Mouse (Mus musculus) naive thymus-derived CD4-positive, alpha-beta T cell, adult 2 months (primary cell): ENCODE results near the gene Neurl3.

Source experiments
- DNase-seq: peaks from one replicate; pipeline ENCODE4 v3.0.0-alpha.2; 2011; ENCODE audit warnings: low read depth

The Neurl3 gene

GRCm38 (mm10) chr1:36258631-36259030 is 15.8 kb downstream of the Neurl3 start:
- no peak for DNase-seq

DNA sequence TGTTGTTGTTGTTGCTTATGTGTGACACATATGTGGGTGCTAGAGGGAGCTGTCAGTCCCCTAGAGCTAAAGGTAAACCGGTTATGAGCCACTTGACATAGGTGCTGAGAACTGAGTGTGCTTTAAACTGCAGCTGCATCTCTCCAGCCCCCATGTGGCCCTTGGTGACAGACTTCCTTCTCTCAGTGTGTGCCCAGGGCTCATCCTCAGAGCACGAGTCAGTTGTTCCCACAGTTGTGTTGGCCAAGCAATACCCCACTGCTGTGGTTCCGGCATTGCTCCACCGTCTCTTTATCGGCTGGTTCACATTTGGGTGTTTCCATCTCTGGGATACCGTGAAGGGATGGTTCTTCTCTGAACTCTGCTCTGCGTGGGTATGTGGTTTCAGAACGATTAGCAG is 17.2 kb downstream of the Neurl3 start:
- no peak for DNase-seq

GRCm38 (mm10) chr1:36255871-36256640 is 18.4 kb downstream of the Neurl3 start:
- DNase-seq: no peak

DNA sequence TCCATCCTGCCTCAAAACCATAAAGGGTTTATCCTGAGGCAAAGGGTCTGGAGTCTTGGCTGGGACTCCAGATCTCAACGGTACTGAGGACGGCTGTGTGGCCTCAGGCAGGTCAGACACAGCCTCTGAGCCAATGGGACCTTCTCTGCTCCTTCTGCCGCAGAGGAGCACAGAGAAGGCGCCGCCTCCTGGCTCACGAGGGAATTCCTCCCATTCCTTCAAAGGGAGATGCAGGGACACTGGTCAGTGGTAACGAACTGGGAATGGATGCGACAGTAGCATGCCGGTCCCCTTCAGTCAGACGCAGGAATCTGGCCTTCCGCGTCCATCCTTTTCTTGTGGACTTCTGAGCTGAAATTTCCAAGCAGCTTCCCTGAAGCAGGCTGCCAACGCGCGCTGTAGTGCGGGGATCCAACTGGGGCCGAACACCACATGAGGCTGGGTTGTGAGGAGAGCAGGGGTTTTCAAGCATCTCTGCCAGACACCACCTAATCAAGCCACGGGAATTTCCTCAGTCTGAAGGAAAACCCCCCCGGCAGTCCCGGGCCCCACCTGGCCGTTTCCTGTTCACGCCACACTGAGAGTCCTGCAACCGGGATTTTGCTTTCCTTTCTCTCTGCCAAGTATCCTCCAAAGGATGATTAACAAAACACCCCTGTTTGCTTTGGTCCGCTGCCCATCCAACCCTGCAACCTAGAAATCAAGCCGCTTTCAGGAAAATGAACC is 19.7 kb downstream of the Neurl3 start:
- DNase-seq: no peak

DNA sequence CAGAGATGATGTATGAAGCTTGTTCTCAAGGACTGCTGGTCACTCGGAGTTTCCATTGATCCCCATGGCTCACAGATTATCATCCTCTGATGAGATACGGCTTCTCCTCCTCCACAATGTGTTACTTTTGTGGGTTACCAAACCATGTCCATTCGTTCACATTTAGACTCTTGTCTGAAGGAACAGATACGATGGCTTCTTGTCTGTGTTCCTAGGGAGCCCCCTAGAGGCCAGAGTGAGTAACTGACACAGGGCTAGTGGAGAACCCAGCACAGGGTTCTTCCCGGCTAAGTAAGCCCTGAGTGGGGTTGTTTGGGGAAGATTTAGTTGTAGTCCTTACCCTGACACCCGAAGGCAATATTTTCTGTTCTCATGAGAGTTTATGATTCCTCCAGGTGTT is 21.7 kb downstream of the Neurl3 start:
- DNase-seq: peak; percentile 90

DNA sequence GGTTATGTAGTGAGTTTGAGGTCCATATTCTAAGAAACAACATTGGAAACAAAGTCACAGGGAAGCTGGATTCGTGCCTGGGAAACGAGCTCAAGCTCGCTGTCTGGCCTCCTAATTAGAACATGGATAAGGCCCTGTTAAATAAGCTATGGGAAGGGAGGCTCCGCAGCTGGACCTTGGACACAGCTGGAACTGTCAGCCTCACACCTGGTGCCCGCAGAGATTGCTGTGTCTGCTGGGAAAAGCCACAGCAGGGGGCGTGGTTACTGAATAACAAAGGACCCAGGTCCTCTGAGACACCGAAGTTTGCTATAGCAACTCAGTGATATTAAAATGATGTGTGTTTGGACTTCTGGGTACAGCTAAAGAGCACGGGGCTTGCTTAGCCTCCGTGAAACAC is 23.1 kb downstream of the Neurl3 start:
- DNase-seq: no peak

GRCm38 (mm10) chr1:36246688-36247087 is 27.8 kb downstream of the Neurl3 start:
- no peak for DNase-seq

DNA sequence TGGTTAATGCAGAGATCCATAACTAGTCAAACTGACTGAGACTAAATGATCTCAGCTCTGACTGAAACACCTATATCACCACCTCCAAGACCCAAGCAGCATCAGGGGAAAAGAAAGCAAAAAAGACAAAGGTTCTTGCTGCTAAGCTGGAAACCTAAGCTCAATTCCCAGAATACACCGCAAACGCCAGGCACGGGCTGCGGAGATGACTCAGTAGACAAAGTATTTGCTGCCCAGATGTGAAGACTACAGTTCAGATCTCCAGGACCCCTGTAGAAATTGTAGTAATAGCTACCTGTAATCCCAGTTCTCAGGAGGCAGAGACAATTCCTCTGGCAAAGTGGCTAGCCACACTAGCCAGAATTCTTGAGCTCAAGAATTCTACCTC is 29.7 kb downstream of the Neurl3 start:
- no peak for DNase-seq

DNA sequence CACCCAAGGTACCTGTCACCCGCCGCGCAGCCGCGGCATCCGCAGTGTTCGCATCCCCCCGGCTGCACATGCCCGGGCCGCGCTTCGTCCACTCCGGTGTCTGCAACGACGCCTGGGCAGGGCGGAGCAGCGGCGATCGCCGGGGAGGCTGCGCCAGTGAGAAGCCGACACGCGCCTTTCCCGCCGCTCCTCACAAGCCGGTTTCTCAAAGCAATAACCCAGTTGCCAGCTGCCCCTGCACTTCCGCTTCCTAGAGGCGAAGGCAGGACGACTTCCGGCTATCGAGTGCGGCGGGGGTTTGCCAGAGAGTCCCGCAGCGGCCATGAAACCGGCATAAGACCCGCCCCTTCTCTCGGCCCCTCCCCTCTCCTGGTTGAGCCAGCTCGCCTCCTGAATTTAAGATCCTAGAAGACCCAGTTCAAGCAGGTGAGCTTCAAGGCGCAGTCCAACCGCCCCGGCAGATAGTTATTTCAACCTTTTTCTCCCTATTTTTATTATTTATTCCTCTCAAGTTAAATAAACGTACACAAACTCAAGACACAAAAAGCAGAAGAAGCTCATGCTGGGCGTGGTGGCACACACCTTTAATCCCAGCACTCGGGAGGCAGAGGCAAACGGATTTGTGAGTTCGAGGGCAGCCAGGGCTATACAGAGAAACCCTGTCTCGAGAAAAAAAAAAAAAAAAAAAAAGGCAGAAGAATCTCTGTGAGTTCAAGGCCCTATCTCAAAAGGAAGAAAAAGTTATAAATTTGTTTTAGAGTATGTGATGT is 30.2 kb downstream of the Neurl3 start, which contains the start of gene Uggt1:
Gene Uggt1 (minus strand): TSS at position 663 of the 770 bp plus-strand sequence.
- DNase-seq: peak; percentile 86

DNA sequence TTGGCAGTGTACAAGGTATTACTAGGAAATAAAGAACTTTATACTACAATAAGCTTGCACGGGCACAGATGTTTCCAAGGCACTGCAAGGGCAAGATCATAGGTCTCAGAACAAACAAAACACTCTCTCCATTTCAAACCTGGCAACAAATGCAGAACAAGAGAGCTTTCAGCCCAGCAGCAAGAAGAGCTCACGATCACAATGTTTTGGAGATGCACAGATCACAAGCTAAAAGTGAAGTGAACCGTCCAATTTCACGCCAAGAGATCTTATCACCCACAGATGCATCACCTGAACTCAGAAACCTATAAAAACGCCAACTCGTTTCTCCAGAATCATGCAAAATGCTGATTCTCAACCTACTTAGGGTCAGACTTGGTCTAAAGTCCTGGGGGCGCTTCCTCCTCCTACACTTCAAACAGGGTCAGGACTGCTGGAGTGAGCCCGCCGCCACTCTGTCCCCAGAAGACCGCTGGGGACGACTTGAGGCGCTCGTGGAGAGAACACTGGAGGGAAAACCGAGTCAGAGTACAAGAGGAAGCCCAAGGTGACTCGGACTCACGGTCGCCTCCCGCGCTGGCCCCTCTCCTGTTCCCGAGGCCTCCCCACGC is 30.9 kb downstream of the Neurl3 start:
- peak; percentile 39 for DNase-seq

DNA sequence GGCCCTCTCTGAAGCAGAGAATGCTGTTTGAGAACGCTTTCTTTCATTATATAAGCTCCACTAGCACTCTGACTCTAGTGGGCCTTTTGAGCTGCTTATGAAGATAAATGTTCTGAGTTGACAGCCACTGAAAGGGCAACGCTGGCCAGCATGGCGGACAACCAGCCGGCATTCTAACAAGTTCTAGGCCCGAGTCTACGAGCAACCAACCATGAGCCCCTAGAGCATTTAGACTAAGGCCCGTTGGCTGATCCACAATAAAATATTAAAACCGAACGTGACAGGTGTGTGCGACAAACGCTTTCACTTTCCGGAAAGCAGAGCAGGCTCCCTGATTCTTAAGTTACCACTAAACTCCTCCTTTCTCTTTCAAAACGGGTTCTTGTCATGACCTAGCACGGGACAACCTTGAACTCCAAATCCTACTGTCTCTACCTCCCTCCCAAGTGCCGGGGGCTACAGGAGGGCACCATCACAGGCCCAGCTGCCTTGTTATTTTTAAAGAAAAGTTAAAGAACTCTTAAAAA is 32.5 kb downstream of the Neurl3 start:
- peak; percentile 50 for DNase-seq

GRCm38 (mm10) chr1:36240176-36240575 is 34.3 kb downstream of the Neurl3 start:
- DNase-seq: no peak

DNA sequence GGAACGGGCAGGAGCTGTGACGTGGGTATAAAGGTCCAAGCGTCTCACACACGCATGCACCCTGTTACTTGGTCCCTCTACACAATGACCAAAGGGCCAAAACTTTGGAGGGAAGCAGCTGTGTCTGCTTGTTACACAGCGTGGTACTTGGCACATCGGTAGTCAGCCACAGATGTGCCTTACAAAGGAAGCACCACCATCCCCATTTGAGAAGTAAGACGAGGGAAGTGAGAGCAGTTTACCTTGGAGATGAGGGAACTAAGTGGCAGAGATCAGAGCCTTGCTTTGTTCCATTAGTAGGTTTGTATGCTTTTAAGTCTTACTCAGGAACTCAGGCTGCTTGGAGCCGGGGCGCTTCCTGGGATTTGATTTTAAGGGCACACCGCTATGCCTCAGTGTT is 35.1 kb downstream of the Neurl3 start:
- no peak for DNase-seq

DNA sequence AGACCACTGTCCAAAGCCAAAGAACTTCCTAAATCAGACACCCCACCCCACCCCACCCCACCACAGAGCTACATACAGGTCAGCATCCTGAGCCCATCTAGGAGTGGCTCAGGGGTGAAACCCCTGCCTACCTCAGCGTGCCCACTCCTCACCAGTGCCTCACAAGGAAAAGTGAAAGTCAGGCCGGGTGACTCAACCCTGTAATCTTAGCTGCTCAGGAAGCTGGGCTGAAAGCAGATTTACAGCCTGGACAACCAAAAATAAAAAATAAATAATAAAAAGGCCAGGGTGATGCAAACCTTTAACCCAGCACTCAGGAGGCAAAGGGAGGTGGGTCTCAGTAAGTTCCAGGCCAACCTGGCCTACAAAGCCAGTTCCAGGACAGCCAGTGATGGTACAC is 38.6 kb downstream of the Neurl3 start:
- DNase-seq: no peak

DNA sequence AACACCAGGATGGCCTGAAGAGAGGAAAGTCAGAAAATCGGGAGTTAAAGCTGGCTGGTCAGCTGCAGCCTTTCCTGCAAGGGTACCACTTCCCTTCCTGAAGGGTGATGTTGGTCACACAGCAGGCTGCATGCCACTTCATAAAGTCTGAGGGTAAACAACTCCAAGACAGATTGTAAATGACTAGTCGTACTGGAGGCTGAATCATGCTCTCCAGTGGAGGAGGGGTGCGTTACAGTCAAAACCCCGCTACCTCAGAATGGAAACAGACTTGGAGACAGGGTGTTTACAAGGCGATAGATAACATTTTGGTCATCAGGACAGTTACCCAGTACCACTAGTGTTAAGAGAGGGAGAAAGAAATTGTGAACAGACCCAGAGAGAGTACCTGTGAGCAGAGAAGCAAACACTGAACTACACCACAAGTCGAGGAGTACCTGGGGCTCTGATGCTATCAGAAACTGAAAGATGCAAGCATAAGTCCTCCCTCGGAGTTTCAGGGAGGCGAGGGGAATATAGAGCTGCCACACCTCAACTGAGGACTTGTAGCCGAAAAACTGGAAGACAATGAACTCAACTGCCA is 39.3 kb downstream of the Neurl3 start:
- DNase-seq: no peak

DNA sequence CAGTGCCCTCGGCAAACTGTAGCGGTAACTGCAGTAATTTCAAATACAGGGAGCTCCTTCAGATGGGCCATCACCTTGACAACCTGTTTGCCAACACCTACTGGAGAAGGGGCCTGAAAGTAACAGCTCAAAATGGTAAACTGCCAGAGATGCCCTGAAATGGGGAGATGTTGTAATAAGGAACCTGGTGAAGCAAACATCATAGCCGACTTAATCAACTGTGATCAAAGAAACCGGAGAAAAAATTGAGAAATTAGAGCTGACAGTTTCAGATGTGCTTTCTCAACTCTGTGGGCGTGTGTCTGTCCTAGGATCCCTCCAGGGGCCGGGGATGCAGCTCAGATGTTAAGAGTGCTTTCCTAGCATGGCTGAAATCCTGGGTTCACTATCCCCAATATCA is 41.3 kb downstream of the Neurl3 start:
- no peak for DNase-seq

DNA sequence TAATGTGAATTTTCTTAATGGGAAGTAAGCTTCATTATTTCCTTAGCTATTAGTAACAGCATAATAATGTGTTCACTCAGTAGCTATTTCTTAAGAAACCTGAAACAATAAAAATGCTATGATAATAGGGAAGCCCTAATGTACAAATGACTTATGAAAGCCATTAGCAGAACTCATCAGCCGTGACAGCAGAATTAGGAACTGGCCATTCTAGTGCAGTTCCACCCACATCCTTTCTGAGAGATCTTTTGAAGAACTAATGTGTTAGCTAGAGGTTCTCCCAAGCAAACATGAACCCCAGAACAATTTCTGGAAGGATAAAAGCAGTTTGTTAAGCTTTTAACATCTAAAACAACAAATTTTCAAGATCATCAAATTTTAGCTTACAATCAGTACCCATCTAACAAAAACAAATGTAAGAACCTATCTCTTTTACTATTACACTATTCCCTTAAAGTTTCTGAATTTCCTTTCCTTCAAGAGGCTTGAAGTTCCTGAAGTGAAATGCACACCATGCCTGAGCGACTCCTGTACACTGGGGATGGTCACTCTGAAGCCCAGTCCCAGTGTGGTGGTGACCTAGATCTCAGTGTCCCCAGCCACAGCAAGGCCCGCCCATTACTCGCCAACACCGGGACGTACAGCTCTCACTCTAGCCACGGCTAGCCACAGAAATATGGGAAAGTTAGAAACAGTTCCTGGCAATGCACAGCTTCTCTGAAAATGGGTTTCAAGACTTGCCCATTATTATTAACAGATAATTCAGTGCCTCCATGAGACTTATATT is 43.4 kb downstream of the Neurl3 start:
- DNase-seq: no peak

DNA sequence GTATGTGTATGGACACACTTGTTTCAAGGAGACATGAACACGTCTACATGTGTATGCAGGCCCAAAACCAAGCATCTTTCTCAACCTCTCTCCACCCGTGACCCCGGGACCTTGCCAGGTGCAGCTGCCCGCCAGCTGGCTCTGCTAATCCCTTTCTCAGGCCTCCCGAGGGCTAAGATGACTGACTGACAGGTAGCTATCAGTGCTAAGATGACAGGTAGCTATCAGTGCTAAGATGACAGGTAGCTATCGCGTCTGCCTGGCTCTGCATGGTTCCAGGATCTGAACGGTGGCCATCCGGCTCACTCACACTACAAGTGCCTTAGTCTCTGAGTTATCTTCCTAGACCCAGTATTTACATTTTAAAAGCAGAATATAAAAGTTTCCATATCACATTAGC is 46.0 kb downstream of the Neurl3 start:
- no peak for DNase-seq

- DNase-seq: peak; percentile 76
Observed at GRCm38 (mm10) chr1:36224648-36225047, 49.8 kb downstream of the Neurl3 start.
